Mouse (Mus musculus) frontal cortex, postnatal 36 days (tissue): ENCODE data around the gene Lpin3.

Experiments used
- DNase-seq, 2 experiments: peaks; one replicate each; pipeline ENCODE4 v3.0.0; 2022; ENCODE audit warnings: low spot score in 2 of 2

The Lpin3 gene

GRCm38 (mm10) chr2:160886221-160886620 lies 5.8 kb downstream of the Lpin3 start:
- DNase-seq, result no peak

- peak; percentile 81 to 91 for DNase-seq
Observed at GRCm38 (mm10) chr2:160887284-160887683, 6.8 kb downstream of the Lpin3 start.

- DNase-seq, result no peak
Observed at GRCm38 (mm10) chr2:160887859-160888258, 7.4 kb downstream of the Lpin3 start.

GRCm38 (mm10) chr2:160891045-160891444 lies 10.6 kb downstream of the Lpin3 start:
- DNase-seq, result no peak

GRCm38 (mm10) chr2:160891697-160892096 lies 11.2 kb downstream of the Lpin3 start:
- DNase-seq, result no peak

- no peak for DNase-seq
Observed at GRCm38 (mm10) chr2:160901656-160902412, 21.4 kb downstream of the Lpin3 start.

- DNase-seq, result no peak
Observed at GRCm38 (mm10) chr2:160905301-160905700, 24.8 kb downstream of the Lpin3 start.

- DNase-seq, result no peak
Observed at GRCm38 (mm10) chr2:160906101-160906500, 25.6 kb downstream of the Lpin3 start.

GRCm38 (mm10) chr2:160908607-160909006 lies 28.1 kb downstream of the Lpin3 start:
- DNase-seq, result no peak

- DNase-seq, result no peak
Observed at GRCm38 (mm10) chr2:160910633-160911032, 30.2 kb downstream of the Lpin3 start.

GRCm38 (mm10) chr2:160911558-160912201 lies 31.2 kb downstream of the Lpin3 start:
- DNase-seq, result no peak

- DNase-seq, result no peak
Observed at GRCm38 (mm10) chr2:160912231-160912671, 31.8 kb downstream of the Lpin3 start, which contains the start of gene Emilin3. Gene Emilin3, minus strand, starts transcription at chr2:160912328.

GRCm38 (mm10) chr2:160914656-160915055 lies 34.2 kb downstream of the Lpin3 start:
- no peak for DNase-seq

- DNase-seq, result peak; percentile 19
Observed at GRCm38 (mm10) chr2:160915821-160916610, 35.5 kb downstream of the Lpin3 start.

- DNase-seq, result no peak
Observed at GRCm38 (mm10) chr2:160916714-160917113, 36.2 kb downstream of the Lpin3 start.

- DNase-seq, result no peak
Observed at GRCm38 (mm10) chr2:160917313-160917712, 36.8 kb downstream of the Lpin3 start.

GRCm38 (mm10) chr2:160918154-160918929 lies 37.9 kb downstream of the Lpin3 start:
- DNase-seq, result no peak

- no peak for DNase-seq
Observed at GRCm38 (mm10) chr2:160918930-160919215, 38.4 kb downstream of the Lpin3 start.

- DNase-seq, result no peak
Observed at GRCm38 (mm10) chr2:160921285-160921684, 40.8 kb downstream of the Lpin3 start.

- no peak for DNase-seq
Observed at GRCm38 (mm10) chr2:160925203-160925602, 44.7 kb downstream of the Lpin3 start.

GRCm38 (mm10) chr2:160931378-160931777 lies 50.9 kb downstream of the Lpin3 start:
- DNase-seq, result no peak

GRCm38 (mm10) chr2:160932325-160932724 lies 51.9 kb downstream of the Lpin3 start:
- DNase-seq, result no peak
